ENCODE assay signal across 16 mouse cellular contexts in genomic region chr14:45554336-45554735, GRCm38 (mm10). TPM values are rescaled to one million over a fixed set of nuclear protein-coding genes. Genes with fewer than 3 reads are reported as not detected.
DNase-seq lines count a peak whose midpoint lies in the region; ATAC-seq lines count a peak whose summit lies in the region.
"Had no signal": no experiment of that assay in that cellular context is flagged by ENCODE, and none has a peak within 500 bp of the region (broad histone marks: within the 10 kb centered on the region; RNA-seq: fewer than 3 reads in every experiment).

No protein-coding gene starts in this region.

- H3K9me3 ChIP-seq in limb, embryonic 13.5 days, result peaks cover 6% of the 10 kb centered on the region; the same call in 1 of the 2 replicates
- no peaks in the 10 kb centered on the region for H3K9me3 ChIP-seq in limb, embryonic 10.5 days (replicated peaks)
- H3K9me3 ChIP-seq in heart, embryonic 16.5 days (replicated peaks; ENCODE audit: control insufficient read depth, low read length), result no peaks in the 10 kb centered on the region
- H3K9me3 ChIP-seq in kidney, embryonic 16.5 days (ENCODE audit: low read length), result no peaks in the 10 kb centered on the region
- H3K9me3 ChIP-seq: forebrain, embryonic 13.5 days; liver, embryonic 12.5 days; midbrain, embryonic 10.5 days; neural tube, embryonic 12.5 days had no signal

- no peak for ATAC-seq in limb, embryonic 13.5 days (ENCODE audit: low FRiP score, low read depth)
- no peak for ATAC-seq in heart, embryonic 16.5 days (replicated peaks; ENCODE audit: extremely low read depth, insufficient read depth, low FRiP score)
- ATAC-seq in kidney, embryonic 16.5 days (ENCODE audit: low FRiP score, low TSS enrichment), result no peak
- ATAC-seq: forebrain, embryonic 13.5 days; hindbrain, postnatal 0 days; liver, embryonic 12.5 days had no signal

- WGBS in limb, embryonic 13.5 days, result 85% methylated on average over 6 of the region's 6 CpGs
- WGBS in limb, embryonic 10.5 days, result 93% methylated on average over 6 of the region's 6 CpGs
- 77% methylated on average over 6 of the region's 6 CpGs for WGBS in heart, embryonic 16.5 days
- WGBS in kidney, embryonic 16.5 days, result 85% methylated on average over 6 of the region's 6 CpGs

- no peak overlapping the region for H3K4me3 ChIP-seq in limb, embryonic 13.5 days
- no peak overlapping the region for H3K4me3 ChIP-seq in limb, embryonic 10.5 days
- no peak overlapping the region for H3K4me3 ChIP-seq in heart, embryonic 16.5 days (ENCODE audit: low read length)
- H3K4me3 ChIP-seq in kidney, embryonic 16.5 days (ENCODE audit: low read length), result no peak overlapping the region
- H3K4me3 ChIP-seq: forebrain, embryonic 13.5 days; liver, embryonic 12.5 days; midbrain, embryonic 10.5 days; neural tube, embryonic 12.5 days had no signal

- no peaks in the 10 kb centered on the region for H3K27me3 ChIP-seq in limb, embryonic 13.5 days
- H3K27me3 ChIP-seq in limb, embryonic 10.5 days (ENCODE audit: low read depth, poor library complexity, severe bottlenecking), result peaks cover 3% of the 10 kb centered on the region; the same call in 1 of the 2 replicates
- H3K27me3 ChIP-seq in heart, embryonic 16.5 days (ENCODE audit: control insufficient read depth, insufficient read depth, low read length), result no peaks in the 10 kb centered on the region
- no peaks in the 10 kb centered on the region for H3K27me3 ChIP-seq in kidney, embryonic 16.5 days (ENCODE audit: insufficient read depth, low read length)
- H3K27me3 ChIP-seq: forebrain, embryonic 13.5 days; neural tube, embryonic 12.5 days had no signal

- no peaks in the 10 kb centered on the region for H3K36me3 ChIP-seq in limb, embryonic 13.5 days
- no peaks in the 10 kb centered on the region for H3K36me3 ChIP-seq in limb, embryonic 10.5 days
- no peaks in the 10 kb centered on the region for H3K36me3 ChIP-seq in heart, embryonic 16.5 days (ENCODE audit: control insufficient read depth, insufficient read depth)
- no peaks in the 10 kb centered on the region for H3K36me3 ChIP-seq in kidney, embryonic 16.5 days (ENCODE audit: insufficient read depth, low read length)
- H3K36me3 ChIP-seq: liver, embryonic 12.5 days; midbrain, embryonic 10.5 days; neural tube, embryonic 12.5 days had no signal

- H3K9ac ChIP-seq in limb, embryonic 13.5 days, result no peak overlapping the region
- no peak overlapping the region for H3K9ac ChIP-seq in heart, embryonic 16.5 days (ENCODE audit: low read length)
- no peak overlapping the region for H3K9ac ChIP-seq in kidney, embryonic 16.5 days (replicated peaks; ENCODE audit: low read length)
- H3K9ac ChIP-seq: forebrain, embryonic 13.5 days; liver, embryonic 12.5 days; neural tube, embryonic 12.5 days had no signal

- 0 out of 2 replicates have a peak overlapping the region, but pooled peaks have one; percentile 6 for H3K27ac ChIP-seq in limb, embryonic 13.5 days
- H3K27ac ChIP-seq in limb, embryonic 10.5 days, result no peak overlapping the region
- peak overlapping the region; percentile 47 for H3K27ac ChIP-seq in heart, embryonic 16.5 days (ENCODE audit: low read length)
- no peak overlapping the region for H3K27ac ChIP-seq in kidney, embryonic 16.5 days (ENCODE audit: low read length)
- H3K27ac ChIP-seq: forebrain, embryonic 13.5 days; hindbrain, postnatal 0 days; liver, embryonic 12.5 days; midbrain, embryonic 10.5 days; neural tube, embryonic 12.5 days had no signal

- H3K4me2 ChIP-seq in limb, embryonic 13.5 days (replicated peaks), result no peak overlapping the region
- no peak overlapping the region for H3K4me2 ChIP-seq in heart, embryonic 16.5 days (ENCODE audit: low read depth, low read length)
- no peak overlapping the region for H3K4me2 ChIP-seq in kidney, embryonic 16.5 days (replicated peaks; ENCODE audit: low read depth, low read length)
- H3K4me2 ChIP-seq: forebrain, embryonic 13.5 days; liver, embryonic 12.5 days; neural tube, embryonic 12.5 days had no signal

- DNase-seq in gastrocnemius, adult 18-20 months (ENCODE audit: low spot score), result peak; percentile 41
- no peak for DNase-seq in gastrocnemius, postnatal 10 days
- no peak for DNase-seq in limb, embryonic 10.5 days (ENCODE audit: low spot score)
- DNase-seq in skeletal muscle tissue, adult 2 months (ENCODE audit: low read depth, low spot score), result peak; percentile 62
- DNase-seq in ovary, postnatal 36 days (ENCODE audit: low spot score), result no peak
- DNase-seq: right cerebral cortex, postnatal 14 days; thymus, postnatal 14 days had no signal

- H3K4me1 ChIP-seq in limb, embryonic 13.5 days, result 0 out of 2 replicates have a peak, but pooled peaks cover 7% of the 10 kb centered on the region
- peaks cover 3% of the 10 kb centered on the region; the same call in 1 of the 2 replicates for H3K4me1 ChIP-seq in limb, embryonic 10.5 days
- H3K4me1 ChIP-seq in heart, embryonic 16.5 days (ENCODE audit: control insufficient read depth, insufficient read depth, low read length), result peaks cover 10% of the 10 kb centered on the region
- peaks cover 7% of the 10 kb centered on the region; the same call in 1 of the 2 replicates for H3K4me1 ChIP-seq in kidney, embryonic 16.5 days (ENCODE audit: insufficient read depth, low read length)
- H3K4me1 ChIP-seq: forebrain, embryonic 13.5 days; midbrain, embryonic 10.5 days; neural tube, embryonic 12.5 days had no signal

RNA-seq across cellular contexts. Expression of gene Fermt2, which starts 24.4 kb away (rescaled TPM):
- 100 to 1,000 TPM; 222 to 227 TPM for total RNA-seq in gastrocnemius, adult 18-20 months (2021)
- 100 to 1,000 TPM; 207 to 241 TPM for total RNA-seq in gastrocnemius, postnatal 10 days (2021)
- 138 and 147 TPM in 2 replicates for polyA plus RNA-seq in limb, embryonic 13.5 days (2015; fragmentation: Nextera tagmentation; extraction: Ambion mirVana)
- polyA plus RNA-seq in limb, embryonic 10.5 days (2016; fragmentation: Nextera tagmentation; extraction: Ambion mirVana), result 118 and 128 TPM in 2 replicates
- 228 and 229 TPM in 2 replicates for polyA plus RNA-seq in heart, embryonic 16.5 days (2015; fragmentation: Nextera tagmentation; extraction: Ambion mirVana)
- 164 and 176 TPM in 2 replicates for polyA plus RNA-seq in kidney, embryonic 16.5 days (2015; fragmentation: Nextera tagmentation; extraction: Ambion mirVana)
- total RNA-seq: MEL had no signal

Comparison
In these comparisons a context has a peak if more than half of its experiments do, and no peak if none do; other contexts are left out.
1. DNase-seq: peak in gastrocnemius, adult 18-20 months (single experiment) and skeletal muscle tissue, adult 2 months (single experiment); none in gastrocnemius, postnatal 10 days (single experiment), limb, embryonic 10.5 days (single experiment) and ovary, postnatal 36 days (single experiment).
2. H3K27ac ChIP-seq: peak in limb, embryonic 13.5 days (single experiment) and heart, embryonic 16.5 days (single experiment); none in limb, embryonic 10.5 days (single experiment) and kidney, embryonic 16.5 days (single experiment).